In the genomic region with DNA sequence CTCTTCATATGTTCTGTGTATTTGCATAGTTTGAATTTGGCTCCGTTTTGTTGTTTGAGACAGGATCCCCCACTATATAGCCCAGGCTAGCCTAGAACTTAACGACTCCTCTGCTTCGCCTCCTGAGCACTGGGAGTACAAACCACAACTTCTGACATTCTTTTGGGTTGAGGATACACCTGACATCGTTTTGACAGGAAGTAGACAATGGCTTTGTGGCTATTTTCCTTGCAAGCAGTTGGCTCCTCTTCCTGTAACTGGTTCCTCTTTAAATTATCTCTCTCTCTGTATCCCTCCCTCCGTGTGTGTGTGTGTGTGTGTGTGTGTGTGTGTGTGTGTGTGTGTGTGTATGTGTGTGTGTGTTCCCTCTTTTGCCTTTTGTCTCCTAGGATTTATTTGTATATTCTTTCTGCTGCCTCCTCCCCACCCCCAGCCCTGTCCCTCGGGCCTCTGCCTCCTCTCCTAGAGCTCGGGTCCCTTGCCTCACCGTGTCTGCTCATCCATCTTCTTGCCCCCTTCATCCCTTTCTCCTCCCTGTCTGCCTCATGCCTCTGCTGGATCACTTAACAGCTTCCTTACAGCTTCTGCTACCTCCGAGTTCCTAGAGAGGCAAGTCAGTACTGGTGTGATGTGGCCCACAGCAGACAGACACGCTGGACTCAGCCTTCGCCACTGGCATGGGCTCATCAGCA, we compare ENCODE assay signal across 9 mouse cellular contexts. TPM values are rescaled to one million over a fixed set of nuclear protein-coding genes. Genes with fewer than 3 reads are reported as not detected.
DNase-seq lines count a peak whose midpoint lies in the region; ATAC-seq lines count a peak whose summit lies in the region.
"Had no signal": no experiment of that assay in that cellular context is flagged by ENCODE, and none has a peak within 500 bp of the region (broad histone marks: within the 10 kb centered on the region; RNA-seq: fewer than 3 reads in every experiment).

No protein-coding gene starts in this region.

- no peak for DNase-seq in kidney, adult 11 months
- DNase-seq in induced T-regulatory cell, adult 2 months (ENCODE audit: low read depth): peak; percentile 29
- peak; percentile 72 for DNase-seq in naive thymus-derived CD4-positive, alpha-beta T cell, adult 2 months (ENCODE audit: low read depth)
- DNase-seq in retina, embryonic 14.5 days (ENCODE audit: low spot score): no peak
- no peak for DNase-seq in cerebellum, adult 11 months
- DNase-seq in cerebellum, adult 8-10 months: no peak
- DNase-seq: kidney, postnatal 4 days had no signal

- 42% methylated on average over 11 of the region's 11 CpGs for WGBS in kidney, embryonic 14.5 days

- H3K9ac ChIP-seq in kidney, embryonic 14.5 days (ENCODE audit: low read depth, low read length): no peak overlapping the region

- H3K4me2 ChIP-seq in kidney, embryonic 14.5 days (replicated peaks; ENCODE audit: low read depth, low read length): no peak overlapping the region

- H3K27ac ChIP-seq in kidney, embryonic 14.5 days (ENCODE audit: low read depth, low read length): peak overlapping the region; percentile 24; the same call in 1 of the 2 replicates

- peaks cover 8% of the 10 kb centered on the region; the same call in 1 of the 2 replicates for H3K4me1 ChIP-seq in kidney, embryonic 14.5 days (ENCODE audit: control insufficient read depth, insufficient read depth, low read length)

- no peaks in the 10 kb centered on the region for H3K36me3 ChIP-seq in kidney, embryonic 14.5 days (ENCODE audit: control insufficient read depth, insufficient read depth, low read length)

- H3K4me3 ChIP-seq in kidney, embryonic 14.5 days (ENCODE audit: low read length): no peak overlapping the region

- no peaks in the 10 kb centered on the region for H3K9me3 ChIP-seq in kidney, embryonic 14.5 days (ENCODE audit: control insufficient read depth, low read length)

- H3K27me3 ChIP-seq in kidney, embryonic 14.5 days (ENCODE audit: control insufficient read depth, insufficient read depth, low read length): no peaks in the 10 kb centered on the region

- no peak; the same call in 1 of the 2 replicates for ATAC-seq in kidney, embryonic 14.5 days (ENCODE audit: low FRiP score, low TSS enrichment)
- ATAC-seq in activated CD4-positive, CD25-positive, alpha-beta regulatory T cell, adult 4 months: peak; percentile 54

RNA-seq across cellular contexts. Expression of a gene that starts 53.5 kb away (rescaled TPM):
- polyA plus RNA-seq in kidney, embryonic 14.5 days (2014; fragmentation: Nextera tagmentation; extraction: Ambion mirVana): 41.3 and 43.8 TPM in 2 replicates
- 10 to 100 TPM; 13.7 to 21.5 TPM for polyA plus RNA-seq in activated CD4-positive, CD25-positive, alpha-beta regulatory T cell, adult 4 months (2017; shearing (Covaris generic))

Comparison
In these comparisons a context has a peak if more than half of its experiments do, and no peak if none do; other contexts are left out.
1. DNase-seq: peak in induced T-regulatory cell, adult 2 months (single experiment) and naive thymus-derived CD4-positive, alpha-beta T cell, adult 2 months (single experiment); none in kidney, adult 11 months (single experiment), retina, embryonic 14.5 days (single experiment), cerebellum, adult 11 months (single experiment) and cerebellum, adult 8-10 months (single experiment).